Mouse (Mus musculus) kidney, adult 8-10 months (tissue): ENCODE measurements at regions not wholly inside any gene's neighbourhood (a gene's known extent, or its start where the extent isn't known, plus 50 kb on each side); places are given as distances from the start of the nearest gene placed in this dataset.

Experiments used
- DNase-seq, 2 experiments: peaks; one replicate each; pipeline ENCODE4 v3.0.0; 2022

- DNase-seq: peak; percentile 60 to 65
Measured at GRCm38 (mm10) chr1:90268131-90268691, 64.4 kb downstream of the Ackr3 start.

GRCm38 (mm10) chr1:90268951-90269350 lies 65.2 kb downstream of the Ackr3 start:
- DNase-seq: no peak

- no peak for DNase-seq
Measured at GRCm38 (mm10) chr1:90269836-90270235, 66.1 kb downstream of the Ackr3 start.

GRCm38 (mm10) chr1:90271326-90271725 lies 67.5 kb downstream of the Ackr3 start:
- no peak for DNase-seq

GRCm38 (mm10) chr1:90272411-90272810 lies 68.6 kb downstream of the Ackr3 start:
- no peak for DNase-seq

GRCm38 (mm10) chr1:90272830-90273628 lies 69.2 kb downstream of the Ackr3 start:
- DNase-seq: no peak

- no peak for DNase-seq
Measured at GRCm38 (mm10) chr1:90273629-90273928, 69.8 kb downstream of the Ackr3 start.

GRCm38 (mm10) chr1:90274968-90275651 lies 71.3 kb downstream of the Ackr3 start:
- DNase-seq: no peak

GRCm38 (mm10) chr1:90275786-90276520 lies 72.2 kb downstream of the Ackr3 start:
- no peak for DNase-seq

- DNase-seq: no peak
Measured at GRCm38 (mm10) chr1:90277486-90278255, 73.9 kb downstream of the Ackr3 start.

GRCm38 (mm10) chr1:90279066-90279839 lies 75.5 kb downstream of the Ackr3 start:
- DNase-seq: no peak

GRCm38 (mm10) chr1:90280227-90280626 lies 76.4 kb downstream of the Ackr3 start:
- no peak for DNase-seq

GRCm38 (mm10) chr1:90281255-90281654 lies 77.5 kb downstream of the Ackr3 start:
- no peak for DNase-seq

- DNase-seq: no peak
Measured at GRCm38 (mm10) chr1:90281956-90282355, 78.2 kb downstream of the Ackr3 start.

- DNase-seq: no peak
Measured at GRCm38 (mm10) chr1:90282367-90282766, 78.6 kb downstream of the Ackr3 start.

GRCm38 (mm10) chr1:90283176-90283775 lies 79.5 kb downstream of the Ackr3 start:
- no peak for DNase-seq

GRCm38 (mm10) chr1:90283912-90284636 lies 80.3 kb downstream of the Ackr3 start:
- no peak for DNase-seq

- no peak for DNase-seq
Measured at GRCm38 (mm10) chr1:90285318-90285717, 81.5 kb downstream of the Ackr3 start.

GRCm38 (mm10) chr1:90287251-90287650 lies 83.5 kb downstream of the Ackr3 start:
- no peak for DNase-seq

GRCm38 (mm10) chr1:90288892-90289731 lies 85.3 kb downstream of the Ackr3 start:
- no peak for DNase-seq
